Mouse (Mus musculus): Measurements from ENCODE around the gene Dnajc5.

Gene Dnajc5

DNA sequence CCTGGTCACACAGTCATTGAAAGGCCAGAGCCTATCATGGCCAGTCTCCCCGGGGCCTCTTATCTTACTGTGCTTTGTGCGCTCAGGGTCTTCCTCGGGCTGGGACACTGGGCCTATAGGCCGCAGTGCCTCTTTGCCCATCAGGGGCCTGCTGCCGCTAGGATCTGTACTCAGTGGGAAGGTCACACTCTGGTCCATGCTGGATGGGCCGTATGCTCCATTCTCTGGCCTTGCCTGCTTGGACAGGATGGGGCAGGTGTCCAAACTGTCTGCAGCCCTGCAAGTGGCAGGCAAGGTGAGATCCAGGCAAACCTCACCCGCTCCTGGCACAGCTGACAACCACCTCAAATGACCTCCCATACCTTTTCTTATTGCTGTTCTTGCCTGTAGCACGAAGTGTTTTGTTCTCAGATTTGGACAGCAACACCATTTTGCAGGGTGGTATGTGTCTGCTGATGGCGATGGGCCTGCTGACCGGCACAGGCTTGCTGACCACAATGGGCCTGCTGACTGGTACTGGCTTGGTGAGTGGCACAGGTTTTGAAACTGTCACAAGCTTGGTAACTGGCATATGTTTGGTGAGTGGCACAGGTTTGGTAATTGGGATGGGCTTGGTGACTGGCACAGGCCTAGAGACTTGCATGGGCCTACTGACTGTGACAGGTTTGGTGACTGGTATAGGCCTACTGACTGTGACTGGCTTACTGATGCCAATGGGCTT, 68.9 kb downstream of the Dnajc5 start:
- DNase-seq (ENCODE audit: low spot score): no peak

DNA sequence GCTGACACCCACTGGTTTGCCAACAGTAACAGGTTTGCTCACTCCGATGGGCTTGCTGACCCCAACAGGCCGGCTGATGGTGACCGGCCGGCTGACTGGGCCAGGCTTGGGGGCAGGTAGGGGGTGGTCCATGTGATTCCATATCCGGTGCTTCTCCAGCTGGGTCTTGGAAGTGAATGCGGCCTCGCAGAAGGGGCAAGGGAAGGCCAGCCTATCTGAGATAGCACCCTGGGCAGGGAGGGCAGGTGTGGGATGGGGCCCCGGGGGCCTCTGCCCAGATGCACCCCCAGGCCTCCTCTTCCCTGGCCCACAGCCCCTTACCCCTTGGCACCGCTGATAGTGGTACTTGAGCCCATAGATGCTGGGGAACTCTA, 69.4 kb downstream of the Dnajc5 start:
- no peak for DNase-seq (ENCODE audit: low spot score)

DNA sequence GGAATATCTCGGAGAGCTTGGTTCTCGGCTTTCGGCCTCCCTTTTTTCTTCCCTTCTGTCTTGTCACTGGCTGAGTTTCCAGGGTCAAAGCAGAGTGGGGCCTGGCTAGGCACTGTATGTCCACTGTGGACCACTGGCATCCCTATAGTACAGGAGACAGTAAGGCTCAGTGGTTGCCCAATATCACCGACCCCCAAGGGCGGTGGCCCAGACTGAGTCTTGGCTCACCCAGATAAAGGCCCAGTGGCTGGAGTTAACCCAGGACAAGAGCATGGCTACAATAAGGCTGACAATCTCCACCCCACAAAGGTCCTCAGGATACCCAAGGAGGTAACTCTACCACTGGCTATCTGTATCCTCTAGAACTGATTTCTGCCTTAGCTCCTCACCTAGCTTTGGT, 70.2 kb downstream of the Dnajc5 start:
- no peak for DNase-seq (ENCODE audit: low spot score)

DNA sequence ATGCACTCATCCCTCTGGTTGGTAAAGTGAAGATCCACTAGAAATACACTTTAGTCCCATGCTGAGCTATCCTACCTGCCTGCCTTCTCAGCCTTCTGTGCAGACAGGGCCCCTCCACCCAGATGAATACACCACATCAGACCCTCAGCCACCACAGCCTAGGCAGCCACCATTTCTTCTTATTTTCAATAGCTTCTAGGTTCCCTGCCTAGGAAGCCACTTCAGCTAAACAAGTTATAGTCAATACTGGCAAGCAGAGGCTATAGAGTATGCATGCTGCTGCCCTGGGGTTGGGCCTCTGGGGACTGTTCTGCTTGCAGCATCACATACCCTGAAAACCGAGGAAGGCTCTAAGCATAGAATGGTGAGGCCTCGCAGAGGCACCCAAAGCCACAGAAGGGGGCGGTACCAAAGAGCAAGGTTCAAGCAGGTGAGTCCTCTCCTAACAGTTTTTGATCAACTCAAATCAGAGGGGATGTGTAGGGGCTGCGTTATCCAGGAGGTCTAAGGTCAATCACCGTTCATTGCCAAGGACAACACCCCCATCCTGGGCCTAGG, 71.3 kb downstream of the Dnajc5 start, which contains the start of gene Prpf6:
TSS of gene Prpf6 (plus strand) at position 341 of the 558 bp plus-strand sequence.
- peak; percentile 34 for DNase-seq (ENCODE audit: low spot score)

DNA sequence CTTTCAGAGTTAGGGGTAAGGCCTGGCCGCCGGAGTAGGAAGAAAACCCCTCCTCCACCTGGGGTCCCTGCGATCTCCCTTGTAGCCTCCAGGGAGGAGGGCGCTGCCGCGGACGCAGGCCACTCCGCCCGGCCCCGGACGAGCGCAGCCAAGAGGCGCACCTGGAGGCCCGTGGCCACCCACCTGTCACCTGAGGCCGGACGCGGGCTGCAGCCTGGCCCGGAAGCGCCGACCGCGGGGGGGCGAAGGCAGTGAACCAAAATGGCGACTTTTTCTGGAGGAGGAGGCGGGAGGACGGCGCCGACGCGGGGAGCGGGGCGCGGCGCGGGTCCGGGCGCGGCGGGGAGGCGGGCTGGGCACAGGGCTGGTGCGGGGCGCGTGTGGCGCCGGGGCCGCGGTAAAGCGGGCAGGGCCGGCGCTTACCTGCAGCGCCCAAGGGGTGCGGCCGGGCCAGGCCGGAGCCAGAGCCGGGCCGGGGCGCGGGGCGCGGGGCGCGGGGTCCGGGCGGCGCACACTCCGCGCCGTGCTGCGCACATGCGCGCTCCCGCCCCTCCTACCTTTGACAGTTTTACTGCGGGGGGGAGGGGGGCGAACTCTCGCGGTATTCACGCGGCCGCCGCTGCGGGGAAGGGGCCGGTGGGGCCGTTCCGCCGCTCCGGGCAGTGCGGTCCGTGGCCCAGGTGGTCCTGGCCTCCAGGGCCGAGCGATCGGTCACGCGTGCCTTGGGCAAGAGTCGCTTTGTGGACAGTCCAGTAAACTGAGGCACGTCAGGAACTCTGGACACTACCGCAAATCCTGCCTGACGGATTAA, 72.2 kb downstream of the Dnajc5 start, which contains the start of gene Zfp512b:
TSS of gene Zfp512b (minus strand) at position 573 of the 811 bp plus-strand sequence.
- peak; percentile 81 for DNase-seq (ENCODE audit: low spot score)

DNA sequence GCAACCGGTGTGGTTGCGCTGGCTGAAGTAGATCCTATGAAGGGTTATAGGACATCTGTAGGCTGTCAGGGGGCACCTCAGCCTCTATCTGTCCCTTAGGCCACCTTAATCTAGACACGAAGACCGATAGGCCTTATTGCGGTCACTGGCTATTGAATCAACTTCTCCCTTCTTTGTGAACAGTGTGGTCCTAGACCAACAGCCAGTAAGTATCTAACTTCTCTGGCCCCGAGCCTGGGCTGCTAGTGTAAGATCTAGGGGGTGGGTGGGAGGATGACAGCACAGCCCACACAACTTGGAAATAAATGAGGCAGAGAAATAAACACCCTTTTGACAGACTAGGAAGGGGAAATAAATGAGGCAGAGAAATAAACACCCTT, 72.7 kb downstream of the Dnajc5 start:
- DNase-seq (ENCODE audit: low spot score): no peak

DNA sequence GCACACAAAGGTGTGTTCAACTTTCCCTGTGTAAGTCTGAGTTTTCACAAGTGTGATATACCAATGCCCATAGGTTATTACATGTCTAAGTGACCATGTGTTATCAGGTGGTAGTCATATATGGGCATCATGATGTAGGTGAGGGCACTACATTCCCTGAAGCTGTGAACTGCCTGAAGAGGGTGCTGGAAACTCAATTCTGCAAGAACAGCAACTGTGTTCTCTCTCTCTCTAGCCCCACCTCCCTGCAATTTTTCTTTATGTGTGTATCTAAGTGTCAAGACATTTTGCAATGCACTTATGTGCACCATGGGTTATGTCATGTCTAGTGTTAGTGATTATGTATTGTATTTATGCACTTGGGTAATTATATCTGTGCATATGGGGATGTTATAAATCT, 73.7 kb downstream of the Dnajc5 start:
- no peak for DNase-seq (ENCODE audit: low spot score)

DNA sequence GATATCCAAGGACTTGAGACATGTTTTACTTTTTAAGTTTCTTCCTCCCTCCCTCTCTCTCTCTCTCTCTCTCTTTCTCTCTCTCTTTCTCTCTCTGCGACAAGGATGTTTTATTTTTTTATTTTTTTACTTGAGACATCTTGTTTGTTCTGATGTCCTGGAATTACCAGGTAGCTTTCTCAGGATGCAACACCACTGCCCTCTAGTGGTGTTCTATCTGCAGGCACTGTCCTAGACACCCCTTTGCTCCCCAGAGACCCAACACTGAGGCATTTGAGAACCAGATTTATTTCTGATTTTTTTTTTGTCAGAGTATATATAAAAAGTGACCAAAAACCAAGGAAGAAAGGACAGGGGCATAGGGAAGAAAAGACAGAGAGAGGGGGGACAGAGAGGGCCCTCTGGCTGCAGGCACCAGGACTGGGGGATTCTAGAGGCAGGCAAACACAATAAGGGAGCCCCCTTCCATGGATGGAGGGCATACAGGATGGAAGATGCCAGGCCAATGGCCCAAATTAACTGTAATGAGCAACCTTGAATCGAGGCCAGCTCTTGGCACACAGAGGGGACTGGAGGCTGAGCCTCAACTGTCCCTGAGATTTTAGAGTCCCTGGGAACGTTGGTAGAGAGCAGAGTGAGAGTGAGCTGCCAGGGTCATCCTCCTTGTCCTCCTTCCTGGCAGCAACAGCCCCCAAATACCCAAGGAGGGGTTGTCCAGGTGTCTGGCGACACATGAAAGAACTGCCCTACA, 74.8 kb downstream of the Dnajc5 start:
- peak; percentile 62 for DNase-seq (ENCODE audit: low spot score)

DNA sequence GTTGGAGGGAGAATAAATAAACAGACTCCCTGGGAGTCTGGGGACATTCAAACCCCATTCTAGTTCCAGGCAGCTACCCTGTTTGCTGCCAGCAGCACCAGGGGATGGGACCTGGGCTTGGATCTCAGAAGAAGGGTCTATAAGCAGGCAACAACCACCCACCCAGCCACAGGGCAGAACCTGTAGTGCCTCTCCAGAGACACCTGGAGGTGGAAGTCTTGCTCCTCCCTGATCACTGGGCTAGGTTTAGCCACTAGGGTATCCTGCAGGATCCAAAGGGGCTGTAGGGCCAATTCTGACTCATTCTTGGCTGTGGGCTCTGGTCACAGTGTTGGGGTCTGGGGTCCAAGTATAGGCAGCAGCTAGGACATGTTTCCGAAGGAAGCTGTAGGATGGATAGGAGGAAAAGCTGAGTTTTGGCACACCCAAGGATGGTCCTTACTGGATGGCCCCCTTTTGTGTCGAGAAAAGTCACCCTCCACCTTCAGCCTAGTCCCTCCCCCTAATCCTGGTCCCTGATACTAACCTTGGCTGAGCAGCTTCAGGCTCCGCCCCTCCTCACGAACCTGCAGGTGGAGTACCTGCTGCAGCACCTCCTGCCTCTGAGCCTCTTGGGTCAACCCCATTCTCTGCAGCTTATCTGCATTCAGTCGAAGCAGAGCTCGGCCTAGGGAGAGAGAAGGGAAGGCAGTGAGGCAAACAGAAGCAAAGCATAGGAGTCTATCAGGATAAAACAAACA, 76.1 kb downstream of the Dnajc5 start:
- DNase-seq (ENCODE audit: low spot score): no peak

DNA sequence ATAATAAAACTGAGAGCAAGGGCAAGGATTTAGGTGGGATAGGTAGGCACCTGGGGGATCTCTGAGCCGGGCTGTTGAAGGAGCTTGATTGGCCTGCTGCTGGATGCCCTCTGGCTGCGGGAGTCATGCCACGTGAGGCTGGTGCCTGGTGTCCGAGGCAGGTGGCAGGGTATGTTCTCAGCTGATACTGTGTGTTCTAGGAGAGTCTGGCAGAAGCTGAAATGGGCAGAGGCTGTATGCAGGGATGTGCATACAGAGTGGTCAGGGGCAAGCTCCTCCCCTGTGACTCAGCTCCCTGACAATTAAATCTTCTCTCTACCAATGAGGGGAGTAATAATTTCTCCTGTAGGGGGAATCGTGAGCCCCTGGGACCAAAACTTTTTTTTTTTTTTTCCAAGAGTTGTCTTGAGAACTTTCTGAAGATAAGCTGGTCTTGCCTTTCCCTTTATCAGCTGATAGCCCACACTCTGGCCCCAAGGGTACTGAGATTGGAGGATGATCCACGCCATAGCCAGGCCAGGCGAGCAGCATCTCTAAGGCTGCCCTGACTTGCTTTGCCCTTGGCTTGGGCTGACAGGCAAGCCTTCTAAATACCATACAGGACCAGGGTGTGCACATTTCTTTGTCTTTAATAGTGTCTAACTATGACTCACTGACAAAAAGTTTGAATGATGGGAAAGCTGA, 77.2 kb downstream of the Dnajc5 start:
- DNase-seq (ENCODE audit: low spot score): peak; percentile 87

DNA sequence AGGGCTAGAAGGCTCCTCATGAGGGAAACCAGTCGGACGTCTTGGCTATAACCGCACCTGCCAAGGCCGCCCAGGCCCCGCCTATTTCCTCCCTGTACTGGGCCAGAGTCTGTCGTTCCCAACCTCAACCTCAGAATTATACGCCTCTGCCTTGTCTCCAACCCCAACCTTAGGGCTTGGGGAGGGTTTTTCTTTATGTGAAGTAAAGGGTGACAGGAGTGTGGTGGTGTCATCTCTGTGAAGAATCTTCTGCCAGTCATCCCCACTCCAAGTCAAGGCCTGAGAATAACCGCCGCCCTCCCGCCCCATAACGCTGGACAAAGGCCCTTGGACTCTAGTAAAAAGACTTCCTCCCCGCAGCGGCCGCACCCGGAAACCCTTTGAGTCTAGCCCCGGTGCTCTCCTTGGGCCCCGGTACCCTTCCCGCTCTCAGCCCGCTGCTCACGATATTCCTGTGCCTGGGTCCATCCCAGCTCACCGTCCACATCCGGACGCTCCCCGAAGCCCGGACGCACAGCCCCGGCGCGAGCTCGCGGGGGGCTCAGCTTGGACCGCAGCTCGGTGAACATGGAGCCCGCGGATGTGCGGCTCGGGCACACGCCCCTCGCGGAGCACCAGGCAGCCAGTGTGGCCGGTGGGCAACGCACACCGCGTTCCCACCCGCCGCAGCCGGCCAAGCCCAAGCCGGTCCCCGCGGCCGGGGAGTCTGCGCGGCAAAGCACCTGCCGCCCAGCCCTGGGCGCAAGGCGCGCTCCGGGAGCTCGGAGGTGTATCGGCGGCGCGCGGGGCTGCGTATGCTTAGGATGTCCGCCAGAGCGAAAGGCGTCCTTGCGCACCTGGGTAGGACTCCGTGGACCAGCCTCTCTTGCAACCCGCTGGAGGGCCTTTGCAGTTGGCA, 78.4 kb downstream of the Dnajc5 start, which contains the start of gene Samd10:
TSS of gene Samd10 (minus strand) at position 759 of the 898 bp plus-strand sequence.
- DNase-seq (ENCODE audit: low spot score): peak; percentile 84

DNA sequence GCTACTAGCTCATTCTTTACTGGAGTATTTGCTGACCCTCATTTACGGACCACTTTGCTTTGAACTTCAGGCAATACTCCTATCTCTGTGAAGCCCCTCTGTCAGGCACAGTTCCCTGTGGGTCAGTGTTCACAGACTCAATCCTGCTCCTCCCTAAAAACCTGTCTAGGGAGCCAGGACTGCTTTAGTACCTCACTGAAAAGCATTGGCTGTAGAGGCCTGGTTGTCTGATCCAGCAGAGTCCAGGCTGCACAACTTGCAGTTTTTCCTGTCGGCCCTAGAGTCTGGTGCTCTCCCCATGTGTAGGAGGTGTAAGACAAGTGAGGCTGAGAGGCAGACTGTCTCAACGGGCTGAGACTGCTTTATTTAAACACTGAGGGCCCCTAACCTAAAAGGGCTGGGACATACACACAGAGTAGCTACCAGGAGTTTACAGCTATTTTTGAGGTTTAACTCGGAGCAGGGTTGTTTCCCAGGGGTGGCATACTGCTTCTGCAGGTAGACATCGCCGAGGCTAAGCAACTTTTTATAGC, 80.0 kb downstream of the Dnajc5 start:
- DNase-seq (ENCODE audit: low spot score): no peak

DNA sequence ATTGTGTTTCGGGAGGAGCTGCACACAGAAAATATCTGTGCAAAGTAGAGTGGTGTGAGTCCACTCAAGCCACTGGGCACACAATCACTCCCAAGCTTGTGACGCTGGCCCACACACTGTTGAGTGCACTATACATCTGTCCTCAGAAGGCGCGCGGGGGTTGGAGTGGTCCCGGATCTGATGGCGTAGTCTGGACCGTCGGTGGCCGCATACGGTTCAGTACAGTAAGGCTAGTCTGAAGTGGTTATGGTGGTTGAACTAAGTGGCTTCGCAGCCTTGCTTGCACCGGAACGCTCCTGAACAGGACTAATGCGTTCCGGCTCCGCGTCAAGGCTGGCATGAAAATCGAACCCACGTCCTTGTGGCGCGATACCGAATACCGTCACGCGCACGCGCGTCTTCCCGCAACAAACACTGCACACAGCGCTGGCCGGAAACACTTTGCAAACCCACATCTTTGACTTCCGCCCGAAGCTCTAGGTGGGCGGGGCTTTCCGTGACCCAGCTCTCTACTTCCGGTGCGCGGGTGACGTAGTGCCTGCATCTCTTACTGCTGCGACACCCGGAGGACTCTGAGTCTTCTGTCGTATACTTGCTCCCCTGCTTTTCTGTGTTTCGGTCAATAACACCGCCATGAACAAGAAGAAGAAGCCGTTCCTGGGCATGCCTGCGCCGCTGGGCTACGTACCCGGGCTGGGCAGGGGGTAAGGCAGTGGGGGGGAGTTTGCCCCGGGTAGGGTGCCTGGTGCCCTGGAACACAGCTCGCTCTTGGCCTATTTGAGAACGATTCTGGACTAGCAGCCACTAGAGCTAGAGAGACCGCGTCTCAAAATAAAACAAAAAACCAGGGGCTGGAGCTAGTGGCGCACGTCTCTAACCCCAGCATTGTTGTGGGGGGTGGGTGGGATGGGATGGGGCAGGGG, 80.8 kb downstream of the Dnajc5 start:
- DNase-seq (ENCODE audit: low spot score): peak; percentile 99

DNA sequence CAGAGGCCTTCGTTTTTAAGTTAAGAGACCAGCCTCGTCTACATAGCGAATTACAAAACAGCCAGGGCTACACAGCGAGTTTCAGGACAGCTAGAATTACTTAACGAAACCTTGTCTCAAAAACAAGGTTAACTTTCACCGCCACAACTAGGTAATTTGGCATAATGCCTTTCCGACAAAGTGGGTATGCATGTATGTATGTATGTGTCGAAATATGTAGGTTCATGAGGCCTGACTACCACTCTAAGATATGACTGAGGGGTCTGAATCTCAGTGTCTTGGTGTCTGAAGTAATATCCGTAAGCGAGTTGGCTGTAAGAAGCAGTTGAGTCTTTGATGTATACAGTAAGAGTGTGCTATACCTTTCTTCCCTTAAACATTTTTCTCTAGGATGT, 81.5 kb downstream of the Dnajc5 start:
- peak; percentile 35 for DNase-seq (ENCODE audit: low spot score)

DNA sequence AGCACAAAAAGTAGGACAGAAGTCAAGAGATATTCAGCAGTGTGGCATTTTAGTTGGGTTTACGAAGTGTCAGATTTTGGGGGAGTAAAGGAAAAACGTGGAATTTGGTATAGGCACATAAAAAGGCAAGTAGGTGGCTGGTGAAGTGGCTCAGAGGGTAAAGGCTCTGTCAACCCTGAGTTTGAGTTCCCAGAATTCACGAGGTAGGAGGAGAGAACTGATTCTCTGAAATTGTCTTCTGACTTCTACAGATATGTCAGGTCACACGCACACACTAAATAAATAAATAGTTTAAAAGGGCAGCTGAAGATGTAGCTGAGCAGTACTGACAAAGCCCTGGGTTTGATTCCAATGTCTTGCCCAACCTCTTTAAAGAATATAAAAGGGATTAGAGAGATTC, 82.1 kb downstream of the Dnajc5 start:
- DNase-seq (ENCODE audit: low spot score): no peak

Measured in MN1 (cell line).